ENCODE assay signal across 16 mouse cellular contexts in genomic region chr12:39605289-39605688, GRCm38 (mm10).
"Had no signal": no experiment of that assay in that cellular context is flagged by ENCODE, and none has a peak within 500 bp of the region (broad histone marks: within the 10 kb centered on the region; RNA-seq: fewer than 3 reads in every experiment).

No protein-coding gene starts in this region.

- H3K27me3 ChIP-seq: neural tube, embryonic 13.5 days; neural tube, embryonic 15.5 days; stomach, embryonic 15.5 days had no signal

- H3K4me1 ChIP-seq: neural tube, embryonic 13.5 days; neural tube, embryonic 15.5 days; stomach, embryonic 15.5 days had no signal

- DNase-seq: retina, postnatal 1 day; right cerebral cortex, adult 18-20 months; right cerebral cortex, postnatal 14 days; right cerebral cortex, postnatal 25 days; right cerebral cortex, postnatal 4 days; spleen, adult 18-20 months; thymus, adult 18-20 months; thymus, adult 2 months; thymus, postnatal 14 days; thymus, postnatal 25 days; thymus, postnatal 36 days; thymus, postnatal 4 days had no signal

- H3K36me3 ChIP-seq: neural tube, embryonic 13.5 days; neural tube, embryonic 15.5 days; stomach, embryonic 15.5 days had no signal

- H3K4me3 ChIP-seq: neural tube, embryonic 13.5 days; neural tube, embryonic 15.5 days; stomach, embryonic 15.5 days had no signal

- H3K9ac ChIP-seq: neural tube, embryonic 13.5 days; neural tube, embryonic 15.5 days; stomach, embryonic 15.5 days had no signal

- H3K4me2 ChIP-seq: neural tube, embryonic 13.5 days; neural tube, embryonic 15.5 days; stomach, embryonic 15.5 days had no signal

- H3K27ac ChIP-seq: neural tube, embryonic 13.5 days; neural tube, embryonic 15.5 days; stomach, embryonic 15.5 days; stomach, postnatal 0 days had no signal

- H3K9me3 ChIP-seq: neural tube, embryonic 13.5 days; neural tube, embryonic 15.5 days; stomach, embryonic 15.5 days had no signal
